Mouse (Mus musculus) limb, embryonic 12.5 days (tissue): ENCODE measurements at regions not wholly inside any gene's neighbourhood (a gene's known extent, or its start where the extent isn't known, plus 50 kb on each side); places are given as distances from the start of the nearest gene placed in this dataset.
A peak's percentile ranks its signal among the peaks of the same experiment; 100 is the strongest.

ENCODE experiments used
- ATAC-seq: fragments of 200-750 bp; cut with Nextera tagmentation; 2 replicates; pipeline ENCODE4 v1.8.0; 2017; ENCODE audit warnings: low read depth, moderate TSS enrichment; ENCODE audit not compliant: insufficient number of reproducible peaks, insufficient read depth, low FRiP score, low TSS enrichment
- H3K27ac ChIP-seq: fragments of 300-500 bp; sonication (generic); 2 replicates; pipeline ENCODE4 v1.5.1; 2016; ENCODE audit warnings: mild to moderate bottlenecking, moderate library complexity
- H3K27me3 ChIP-seq: fragments of 300-500 bp; sonication (generic); 2 replicates; pipeline ENCODE4 v1.6.1; 2016; ENCODE audit warnings: mild to moderate bottlenecking, moderate library complexity
- H3K36me3 ChIP-seq: fragments of 300-500 bp; sonication (generic); 2 replicates; pipeline ENCODE4 v1.6.1; 2016; ENCODE audit warnings: mild to moderate bottlenecking, moderate library complexity
- H3K4me1 ChIP-seq: fragments of 300-500 bp; sonication (generic); replicated peaks from 2 replicates; pipeline ENCODE4 v1.6.1; 2016
- H3K4me2 ChIP-seq: fragments of 300-500 bp; sonication (generic); 2 replicates; pipeline ENCODE4 v1.6.1; 2016; ENCODE audit warnings: mild to moderate bottlenecking, moderate library complexity
- H3K4me3 ChIP-seq: fragments of 300-500 bp; sonication (generic); replicated peaks from 2 replicates; pipeline ENCODE4 v1.5.1; 2016; ENCODE audit warnings: mild to moderate bottlenecking
- H3K9ac ChIP-seq: fragments of 300-500 bp; sonication (generic); replicated peaks from 2 replicates; pipeline ENCODE4 v1.6.1; 2016; ENCODE audit warnings: mild to moderate bottlenecking, moderate library complexity
- H3K9me3 ChIP-seq: fragments of 300-500 bp; sonication (generic); 2 replicates; pipeline ENCODE4 v1.6.1; 2016; ENCODE audit warnings: mild to moderate bottlenecking, moderate library complexity
- WGBS: fragments of 180-500 bp; shearing (Covaris S2); methylation state at CpG from one replicate; pipeline ENCODE4 v1.1.7; 2016; 5-methylcytosine and 5-hydroxymethylcytosine counted together

GRCm38 (mm10) chr1:138385156-138385841, 111.8 kb downstream of the Atp6v1g3 start:
- WGBS, result 5% methylated on average over 19 of the region's 19 CpGs
- H3K4me3 ChIP-seq, result peak overlapping the region; percentile 33
- ATAC-seq, result peak; percentile 66; the same call in 1 of the 2 replicates
- 0 out of 2 replicates have a peak overlapping the region, but pooled peaks have one; percentile 9 for H3K9ac ChIP-seq
- no peaks in the 10 kb centered on the region for H3K27me3 ChIP-seq
- no peaks in the 10 kb centered on the region for H3K9me3 ChIP-seq
- H3K4me2 ChIP-seq, result peak overlapping the region; percentile 61
- no peaks in the 10 kb centered on the region for H3K36me3 ChIP-seq
- H3K4me1 ChIP-seq, result peaks cover 14% of the 10 kb centered on the region
- no peak overlapping the region for H3K27ac ChIP-seq

- ATAC-seq, result no peak; the same call in 1 of the 2 replicates
- H3K9me3 ChIP-seq, result no peaks in the 10 kb centered on the region
These were observed 112.5 kb downstream of the Atp6v1g3 start for GRCm38 (mm10) chr1:138386001-138386400.

GRCm38 (mm10) chr1:138388634-138389033, 115.1 kb downstream of the Atp6v1g3 start:
- H3K4me1 ChIP-seq, result peaks cover 14% of the 10 kb centered on the region
- ATAC-seq, result no peak
- H3K4me2 ChIP-seq, result no peak overlapping the region
- H3K4me3 ChIP-seq, result no peak overlapping the region
- no peaks in the 10 kb centered on the region for H3K9me3 ChIP-seq
- H3K27me3 ChIP-seq, result no peaks in the 10 kb centered on the region
- 90% methylated on average over 8 of the region's 8 CpGs for WGBS
- no peaks in the 10 kb centered on the region for H3K36me3 ChIP-seq
- H3K27ac ChIP-seq, result no peak overlapping the region
- H3K9ac ChIP-seq, result no peak overlapping the region

More at GRCm38 (mm10) chr1:138386001-138386400, 112.5 kb downstream of the Atp6v1g3 start:
- Histone ChIP-seq H3K27me3 (no peaks in the 10 kb centered on the region), H3K4me2 (peak overlapping the region; percentile 61; the same call in 1 of the 2 replicates), H3K27ac (no peak overlapping the region), H3K4me3 (no peak overlapping the region), H3K4me1 (peaks cover 14% of the 10 kb centered on the region), H3K9ac (no peak overlapping the region), H3K36me3 (no peaks in the 10 kb centered on the region)
- WGBS, result 17% methylated on average over 5 of the region's 5 CpGs

- Histone ChIP-seq H3K27me3 (no peaks in the 10 kb centered on the region), H3K4me3 (no peak overlapping the region), H3K4me1 (peaks cover 18% of the 10 kb centered on the region), H3K9me3 (no peaks in the 10 kb centered on the region), H3K36me3 (no peaks in the 10 kb centered on the region), H3K4me2 (no peak overlapping the region), H3K9ac (no peak overlapping the region), H3K27ac (no peak overlapping the region)
- whole genome bisulfite sequencing, result 82% methylated on average over 1 of the region's 1 CpGs
- no peak for ATAC-seq
These were observed 116.1 kb downstream of the Atp6v1g3 start for GRCm38 (mm10) chr1:138389676-138390075.

GRCm38 (mm10) chr1:138418610-138419009, 145.1 kb downstream of the Atp6v1g3 start:
- 67% methylated on average over 3 of the region's 3 CpGs for WGBS
- no peaks in the 10 kb centered on the region for H3K27me3 ChIP-seq

GRCm38 (mm10) chr1:138427416-138427815, 153.9 kb downstream of the Atp6v1g3 start:
- Histone ChIP-seq H3K36me3 (no peaks in the 10 kb centered on the region), H3K4me3 (no peak overlapping the region), H3K9me3 (no peaks in the 10 kb centered on the region), H3K27me3 (no peaks in the 10 kb centered on the region), H3K4me2 (no peak overlapping the region), H3K4me1 (no peaks in the 10 kb centered on the region), H3K9ac (no peak overlapping the region), H3K27ac (no peak overlapping the region)
- no peak for ATAC-seq
- 82% methylated on average over 2 of the region's 2 CpGs for WGBS

More at GRCm38 (mm10) chr1:138418610-138419009, 145.1 kb downstream of the Atp6v1g3 start:
- Histone ChIP-seq H3K9ac (no peak overlapping the region), H3K4me2 (no peak overlapping the region), H3K4me1 (peaks cover 11% of the 10 kb centered on the region; the same call in 1 of the 2 replicates), H3K4me3 (no peak overlapping the region), H3K27ac (no peak overlapping the region), H3K36me3 (no peaks in the 10 kb centered on the region), H3K9me3 (no peaks in the 10 kb centered on the region)
- no peak for ATAC-seq
